Mouse (Mus musculus) heart, embryonic 13.5 days (tissue): ENCODE results near the gene Peli3. TPM values are rescaled to one million over a fixed set of nuclear protein-coding genes. Genes with fewer than 3 reads are reported as not detected.
A peak's percentile ranks its signal among the peaks of the same experiment; 100 is the strongest.

Source experiments
- ATAC-seq: fragments of 200-750 bp; cut with Nextera tagmentation; 2 replicates; pipeline ENCODE4 v1.8.0; 2017; ENCODE audit warnings: moderate TSS enrichment; ENCODE audit not compliant: insufficient number of reproducible peaks, low FRiP score, low TSS enrichment; ENCODE audit errors: extremely low read depth
- H3K27ac ChIP-seq: fragments of 300-500 bp; sonication (generic); replicated peaks from 2 replicates; pipeline ENCODE4 v1.5.1; 2015; ENCODE audit warnings: moderate library complexity, mild to moderate bottlenecking, inconsistent platforms
- H3K27me3 ChIP-seq: fragments of 300-500 bp; sonication (generic); replicated peaks from 2 replicates; pipeline ENCODE4 v1.6.1; 2015; ENCODE audit warnings: mild to moderate bottlenecking, inconsistent platforms
- H3K36me3 ChIP-seq: fragments of 300-500 bp; sonication (generic); 2 replicates; pipeline ENCODE4 v1.6.1; 2015; ENCODE audit warnings: mild to moderate bottlenecking, inconsistent platforms
- H3K4me1 ChIP-seq: fragments of 300-500 bp; sonication (generic); 2 replicates; pipeline ENCODE4 v1.6.1; 2015; ENCODE audit warnings: inconsistent platforms
- H3K4me2 ChIP-seq: fragments of 300-500 bp; sonication (generic); 2 replicates; pipeline ENCODE4 v1.6.1; 2015; ENCODE audit warnings: inconsistent platforms, mild to moderate bottlenecking, moderate library complexity
- H3K4me3 ChIP-seq: fragments of 300-500 bp; sonication (generic); 2 replicates; pipeline ENCODE4 v1.5.1; 2015; ENCODE audit warnings: moderate library complexity, mild to moderate bottlenecking, inconsistent platforms
- H3K9ac ChIP-seq: fragments of 300-500 bp; sonication (generic); 2 replicates; pipeline ENCODE4 v1.6.1; 2015; ENCODE audit warnings: inconsistent platforms, mild to moderate bottlenecking, moderate library complexity
- H3K9me3 ChIP-seq: fragments of 300-500 bp; sonication (generic); 2 replicates; pipeline ENCODE4 v1.6.1; 2016; ENCODE audit warnings: inconsistent platforms
- WGBS: fragments of 180-500 bp; shearing (Covaris S2); methylation state at CpG from one replicate; pipeline ENCODE4 v1.1.7; 2015; ENCODE audit warnings: mixed read lengths; 5-methylcytosine and 5-hydroxymethylcytosine counted together
- polyA plus RNA-seq: library from polyadenylated mRNA; unstranded; fragments of >200 nt; fragmentation: Nextera tagmentation; extraction: Ambion mirVana; gene quantifications from 2 replicates; pipeline ENCODE4 v1.2.1, GENCODE M21; 2015

Peli3 gene
- polyA plus RNA-seq, 1 experiment from 2014 or later: 1.0 TPM

GRCm38 (mm10) chr19:4943253-4943588, 294 bp upstream of the Peli3 start:
- peak overlapping the region; percentile 76 for H3K9ac ChIP-seq
- H3K4me3 ChIP-seq: peak overlapping the region; percentile 61
- H3K27me3 ChIP-seq: peaks cover 50% of the 10 kb centered on the region
- no peaks in the 10 kb centered on the region for H3K9me3 ChIP-seq
- no peaks in the 10 kb centered on the region for H3K36me3 ChIP-seq
- peaks cover 13% of the 10 kb centered on the region for H3K4me1 ChIP-seq
- ATAC-seq: no peak; the same call in 1 of the 2 replicates
- no peak overlapping the region for H3K27ac ChIP-seq
- H3K4me2 ChIP-seq: peak overlapping the region; percentile 83
- 7% methylated on average over 13 of the region's 13 CpGs for WGBS

DNA sequence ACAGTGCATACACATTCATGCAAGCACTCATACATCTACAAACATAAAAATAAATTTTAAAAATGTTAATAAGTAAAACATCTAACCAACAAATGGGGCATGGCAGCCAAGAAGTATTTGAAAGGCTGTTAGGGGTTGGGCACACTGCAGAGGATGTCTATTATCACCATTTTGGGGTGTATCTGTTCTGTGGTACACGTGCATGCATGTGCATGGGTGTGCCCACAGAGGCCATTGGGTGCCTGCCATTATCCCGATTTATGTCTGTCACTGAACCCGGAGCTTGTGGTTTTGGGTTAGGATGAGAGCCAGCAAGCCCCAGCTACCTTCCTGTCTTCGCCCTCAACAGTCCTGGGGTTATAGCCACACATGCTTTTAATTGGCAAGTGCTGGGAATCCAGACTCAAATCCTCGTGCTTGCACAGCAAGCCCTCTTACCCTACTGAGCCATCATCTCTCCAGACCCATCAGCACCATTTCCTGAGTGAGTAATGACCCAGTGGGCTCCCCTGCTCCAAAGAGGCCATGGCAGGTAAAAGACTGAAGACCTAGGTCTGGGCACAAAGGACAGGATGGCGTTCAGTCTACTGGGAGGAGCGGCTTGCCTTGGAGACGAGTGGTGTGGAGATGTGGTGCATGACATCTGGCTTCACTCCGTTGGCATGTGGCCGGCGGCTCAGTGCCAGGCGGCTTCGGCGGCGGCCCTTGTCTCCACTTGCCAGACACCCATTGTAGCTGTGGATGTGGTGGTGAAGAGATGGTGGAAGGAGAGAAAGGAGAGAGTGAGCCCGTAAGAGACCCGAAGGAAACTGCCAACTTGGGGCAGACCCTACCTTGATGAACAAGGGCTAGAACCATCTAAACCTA, 5.2 kb downstream of the Peli3 start:
- H3K27me3 ChIP-seq: peaks cover 39% of the 10 kb centered on the region
- ATAC-seq: no peak
- no peaks in the 10 kb centered on the region for H3K9me3 ChIP-seq
- no peak overlapping the region for H3K27ac ChIP-seq
- 76% methylated on average over 17 of the region's 17 CpGs for WGBS
- no peak overlapping the region for H3K4me3 ChIP-seq
- H3K36me3 ChIP-seq: no peaks in the 10 kb centered on the region
- H3K9ac ChIP-seq: no peak overlapping the region
- no peak overlapping the region for H3K4me2 ChIP-seq
- H3K4me1 ChIP-seq: peaks cover 5% of the 10 kb centered on the region

DNA sequence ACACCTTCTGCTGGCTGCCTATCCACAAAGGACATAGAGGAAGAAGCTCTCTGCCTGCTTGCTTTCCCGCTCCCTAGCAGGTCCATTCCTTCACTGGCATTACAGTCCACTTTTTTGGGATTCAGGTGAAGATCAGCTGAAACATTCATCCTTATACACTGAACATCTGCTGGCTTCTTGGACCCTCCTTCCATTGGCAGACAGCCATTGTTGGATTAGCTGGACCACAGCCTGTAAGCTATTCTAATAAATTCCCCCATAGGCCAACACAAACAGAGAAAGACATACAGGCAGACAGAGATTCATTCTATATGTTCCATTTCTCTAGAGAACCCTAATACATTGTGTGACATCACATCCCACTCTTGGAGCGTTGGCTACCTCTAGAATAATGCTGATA, 6.0 kb downstream of the Peli3 start:
- no peaks in the 10 kb centered on the region for H3K4me1 ChIP-seq
- no peak overlapping the region for H3K4me3 ChIP-seq
- H3K27me3 ChIP-seq: peaks cover 38% of the 10 kb centered on the region
- no peak for ATAC-seq
- no peak overlapping the region for H3K4me2 ChIP-seq
- H3K9me3 ChIP-seq: no peaks in the 10 kb centered on the region
- H3K9ac ChIP-seq: no peak overlapping the region
- H3K36me3 ChIP-seq: no peaks in the 10 kb centered on the region
- 64% methylated on average over 2 of the region's 2 CpGs for WGBS
- no peak overlapping the region for H3K27ac ChIP-seq

- Histone ChIP-seq H3K36me3 (peaks cover 27% of the 10 kb centered on the region), H3K27ac (peak overlapping the region; percentile 20; the same call in 1 of the 2 replicates), H3K4me1 (peaks cover 20% of the 10 kb centered on the region), H3K4me2 (peak overlapping the region; percentile 72), H3K4me3 (peak overlapping the region; percentile 74), H3K9ac (peak overlapping the region; percentile 83), H3K27me3 (peaks cover 9% of the 10 kb centered on the region; the same call in 1 of the 2 replicates), H3K9me3 (no peaks in the 10 kb centered on the region)
- no peak for ATAC-seq
- WGBS: 67% methylated on average over 5 of the region's 5 CpGs
These were observed 14.1 kb downstream of the Peli3 start for GRCm38 (mm10) chr19:4928781-4929180.

DNA sequence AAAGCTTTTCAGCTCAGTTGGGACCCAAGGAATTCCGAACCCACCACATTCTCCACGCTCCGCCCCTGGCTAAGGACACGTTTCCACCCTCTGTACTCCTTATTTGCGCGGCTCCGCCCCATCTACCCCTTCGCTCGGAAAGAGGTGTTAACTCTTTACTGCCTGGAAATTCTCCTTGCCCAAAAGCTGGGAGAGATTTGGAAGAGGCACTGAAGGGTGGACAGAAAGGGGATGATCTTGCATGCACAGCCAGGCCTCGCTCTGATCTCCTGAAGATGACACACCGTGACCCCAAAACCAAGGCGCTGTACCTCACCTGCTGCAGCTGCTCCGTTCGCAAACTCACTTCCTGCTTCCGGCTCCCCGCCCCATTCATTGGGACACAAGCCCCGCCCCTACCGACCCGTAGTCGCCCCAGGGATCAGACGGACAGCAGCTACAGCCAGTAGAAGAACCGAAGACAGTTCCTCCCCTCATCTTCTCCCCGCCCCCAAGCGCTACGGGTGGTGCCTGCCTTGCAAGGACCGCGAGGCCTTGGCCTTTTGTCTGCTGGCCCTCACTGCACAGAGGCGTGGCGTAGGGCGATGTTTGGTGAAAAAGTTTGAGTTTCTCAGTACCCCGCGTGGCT, 14.9 kb downstream of the Peli3 start, which contains the start of gene Dpp3:
Dpp3 (minus strand) TSS at position 384 of the 628 bp plus-strand sequence.
- H3K4me2 ChIP-seq: peak within 1 kb of the TSS; percentile 72
- peaks cover 35% of the 10 kb centered on the region for H3K36me3 ChIP-seq
- peak within 1 kb of the TSS; percentile 20; the same call in 1 of the 2 replicates for H3K27ac ChIP-seq
- peaks cover 20% of the 10 kb centered on the region for H3K4me1 ChIP-seq
- H3K9me3 ChIP-seq: no peaks in the 10 kb centered on the region
- peak within 1 kb of the TSS; percentile 83 for H3K9ac ChIP-seq
- H3K4me3 ChIP-seq: peak within 1 kb of the TSS; percentile 74
- H3K27me3 ChIP-seq: peaks cover 9% of the 10 kb centered on the region; the same call in 1 of the 2 replicates
- peak; percentile 96 for ATAC-seq
- WGBS: 1% methylated on average over 32 of the region's 32 CpGs

DNA sequence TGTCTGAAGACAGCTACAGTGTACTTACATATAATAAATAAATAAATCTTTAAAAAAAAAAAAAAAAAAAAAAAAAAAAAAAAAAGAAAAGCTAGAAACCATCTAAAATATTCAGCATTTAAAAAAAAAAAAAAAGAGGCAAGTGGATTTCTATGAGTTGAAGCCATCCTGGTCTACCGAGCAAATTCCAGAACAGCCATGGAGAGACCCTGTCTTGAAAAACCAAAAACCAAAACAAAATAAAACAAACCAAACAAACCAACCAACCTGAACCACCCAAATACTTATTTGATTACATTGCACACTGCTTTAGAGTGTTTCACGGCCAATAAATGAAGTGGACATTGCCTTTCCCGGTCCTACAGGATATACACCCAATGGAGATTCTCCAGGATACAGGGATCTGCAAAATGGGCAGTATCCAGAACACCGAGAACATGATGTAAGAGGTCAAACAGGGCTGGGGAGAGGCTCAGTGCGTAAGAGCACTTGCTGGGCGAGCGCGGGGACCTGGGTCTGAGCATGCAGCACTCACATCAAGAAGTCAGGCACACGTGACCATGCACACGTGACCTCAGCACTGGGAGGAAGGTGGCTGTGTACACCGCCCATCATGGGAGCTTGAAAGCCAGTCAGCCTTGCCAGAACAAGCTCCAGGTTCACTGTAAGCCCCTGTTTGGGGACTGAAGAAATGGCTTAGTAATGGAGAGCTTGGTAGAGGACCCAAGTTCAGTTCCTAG, 17.6 kb downstream of the Peli3 start:
- WGBS: 92% methylated on average over 11 of the region's 11 CpGs
- no peak overlapping the region for H3K9ac ChIP-seq
- no peak overlapping the region for H3K4me3 ChIP-seq
- H3K9me3 ChIP-seq: no peaks in the 10 kb centered on the region
- no peak overlapping the region for H3K4me2 ChIP-seq
- no peak for ATAC-seq
- H3K27me3 ChIP-seq: no peaks in the 10 kb centered on the region
- H3K27ac ChIP-seq: no peak overlapping the region
- peaks cover 20% of the 10 kb centered on the region for H3K4me1 ChIP-seq
- peaks cover 62% of the 10 kb centered on the region for H3K36me3 ChIP-seq

DNA sequence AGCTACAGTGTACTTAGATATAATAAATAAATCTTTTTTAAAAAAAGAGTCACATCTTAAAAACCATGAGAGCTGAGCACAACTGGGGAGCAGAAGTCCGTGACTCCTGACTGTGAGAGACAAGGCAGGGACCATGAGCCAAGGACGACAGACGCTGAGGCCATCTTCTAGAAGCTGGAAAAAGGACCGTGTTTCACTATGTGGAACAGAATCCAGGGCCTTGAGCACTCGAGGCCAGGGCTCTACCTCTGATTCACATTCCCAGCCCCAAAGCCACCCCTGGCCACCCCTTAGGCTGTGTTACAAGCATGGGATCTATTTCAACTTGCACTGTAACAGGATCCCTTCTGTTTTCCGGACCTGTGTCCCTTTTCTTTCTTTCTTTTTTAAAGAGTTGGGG, 23.3 kb downstream of the Peli3 start:
- H3K4me2 ChIP-seq: no peak overlapping the region
- no peak for ATAC-seq
- H3K4me3 ChIP-seq: no peak overlapping the region
- H3K36me3 ChIP-seq: peaks cover 100% of the 10 kb centered on the region
- WGBS: 80% methylated on average over 6 of the region's 6 CpGs
- no peaks in the 10 kb centered on the region for H3K9me3 ChIP-seq
- H3K4me1 ChIP-seq: no peaks in the 10 kb centered on the region
- no peaks in the 10 kb centered on the region for H3K27me3 ChIP-seq
- H3K9ac ChIP-seq: no peak overlapping the region
- H3K27ac ChIP-seq: no peak overlapping the region

DNA sequence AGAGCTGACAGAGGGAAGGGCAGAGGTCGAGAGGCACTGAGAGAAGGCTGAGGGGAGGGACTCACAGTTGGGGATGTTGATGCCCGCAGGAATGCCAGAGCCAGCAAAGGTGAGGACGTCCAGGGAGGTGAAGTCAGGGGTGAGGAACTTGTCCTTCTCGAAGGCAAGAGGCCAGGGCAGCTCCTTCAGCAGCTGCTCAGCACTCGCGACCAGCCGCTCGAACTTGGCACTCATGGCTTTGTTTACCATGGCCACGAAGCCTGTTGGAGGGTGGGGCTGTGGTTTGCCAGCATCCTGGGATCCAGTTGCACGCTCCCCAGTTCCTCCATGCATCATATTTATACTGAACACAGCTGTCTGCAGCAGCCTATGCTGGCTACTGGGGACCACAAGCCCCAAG, 26.1 kb downstream of the Peli3 start:
- Histone ChIP-seq H3K4me2 (no peak overlapping the region), H3K9ac (no peak overlapping the region), H3K36me3 (peaks cover 100% of the 10 kb centered on the region), H3K4me3 (no peak overlapping the region), H3K27ac (no peak overlapping the region), H3K9me3 (no peaks in the 10 kb centered on the region), H3K27me3 (no peaks in the 10 kb centered on the region), H3K4me1 (no peaks in the 10 kb centered on the region)
- ATAC-seq: no peak
- 83% methylated on average over 10 of the region's 10 CpGs for WGBS

DNA sequence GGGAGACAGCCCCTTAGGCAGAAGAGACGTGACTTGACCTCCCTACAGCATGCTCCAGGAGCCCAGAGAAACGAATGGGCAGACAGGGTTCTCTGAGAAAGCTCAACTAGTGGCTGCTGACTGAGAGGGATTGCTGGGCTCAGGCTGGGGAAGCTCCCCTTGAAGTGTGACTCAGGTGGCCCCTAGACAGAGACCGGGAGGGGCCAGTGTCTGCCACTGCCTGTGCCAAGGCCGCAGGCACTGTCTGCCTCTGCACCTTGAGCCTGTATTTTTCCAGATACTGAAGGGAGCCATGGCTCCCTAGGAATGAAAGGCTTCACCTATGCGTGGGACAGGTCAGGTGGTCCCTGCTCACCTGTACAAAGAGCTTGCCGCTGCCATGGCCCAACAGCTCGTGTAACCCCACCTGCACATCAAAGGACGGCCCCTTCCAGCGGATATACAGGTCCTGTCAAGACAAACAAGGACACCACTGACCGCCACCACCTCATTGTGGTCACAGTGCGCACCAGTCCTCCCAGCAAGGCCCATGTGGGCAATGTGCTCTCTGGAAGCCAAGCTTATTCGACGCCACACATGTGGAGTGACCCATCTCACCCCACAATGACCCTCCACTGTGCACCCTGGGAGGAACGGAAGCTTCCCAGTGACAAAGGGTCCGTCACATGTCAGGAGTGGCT, 26.9 kb downstream of the Peli3 start:
- Histone ChIP-seq H3K27ac (no peak overlapping the region), H3K27me3 (no peaks in the 10 kb centered on the region), H3K9ac (no peak overlapping the region), H3K4me3 (no peak overlapping the region), H3K36me3 (peaks cover 100% of the 10 kb centered on the region), H3K9me3 (no peaks in the 10 kb centered on the region), H3K4me2 (no peak overlapping the region), H3K4me1 (no peaks in the 10 kb centered on the region)
- no peak for ATAC-seq
- 89% methylated on average over 15 of the region's 15 CpGs for WGBS

GRCm38 (mm10) chr19:4909376-4909775, 33.6 kb downstream of the Peli3 start:
- WGBS: 86% methylated on average over 7 of the region's 7 CpGs
- H3K36me3 ChIP-seq: peaks cover 73% of the 10 kb centered on the region
- no peaks in the 10 kb centered on the region for H3K9me3 ChIP-seq
- no peak overlapping the region for H3K9ac ChIP-seq
- H3K4me1 ChIP-seq: peaks cover 6% of the 10 kb centered on the region
- H3K27ac ChIP-seq: no peak overlapping the region
- H3K4me2 ChIP-seq: no peak overlapping the region
- H3K27me3 ChIP-seq: no peaks in the 10 kb centered on the region
- no peak for ATAC-seq
- H3K4me3 ChIP-seq: no peak overlapping the region

- H3K4me2 ChIP-seq: no peak overlapping the region
- peaks cover 6% of the 10 kb centered on the region for H3K4me1 ChIP-seq
- H3K36me3 ChIP-seq: peaks cover 61% of the 10 kb centered on the region
- H3K27me3 ChIP-seq: no peaks in the 10 kb centered on the region
- H3K4me3 ChIP-seq: no peak overlapping the region
- WGBS: 85% methylated on average over 4 of the region's 4 CpGs
- H3K27ac ChIP-seq: no peak overlapping the region
- no peak overlapping the region for H3K9ac ChIP-seq
- no peak for ATAC-seq
- H3K9me3 ChIP-seq: no peaks in the 10 kb centered on the region
These were observed 34.8 kb downstream of the Peli3 start for GRCm38 (mm10) chr19:4908107-4908506.
